ENCODE assay signal across 23 mouse cellular contexts in the genomic region with DNA sequence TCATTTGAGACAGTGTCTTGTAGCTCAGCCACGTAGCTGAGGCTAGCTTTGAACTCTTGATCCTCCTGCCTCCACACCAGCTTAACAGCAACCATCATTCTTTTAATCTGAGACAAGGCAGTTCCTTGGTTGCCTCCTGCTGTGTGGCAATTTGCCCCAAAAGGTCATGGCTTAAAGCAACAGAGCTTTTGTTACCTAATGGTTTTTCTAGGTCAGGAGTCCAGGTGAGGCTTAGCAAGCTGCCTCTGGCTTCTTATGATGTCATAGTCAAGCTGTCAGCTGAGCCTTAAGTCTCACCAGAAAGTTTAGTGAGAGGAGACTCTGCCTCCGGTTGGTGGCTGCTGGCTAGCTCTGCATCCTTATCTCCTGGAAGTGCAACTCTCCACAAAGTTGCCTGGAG. TPM values are rescaled to one million over a fixed set of nuclear protein-coding genes. Genes with fewer than 3 reads are reported as not detected.
A peak's percentile ranks its signal among the peaks of the same experiment; 100 is the strongest.
DNase-seq lines count a peak whose midpoint lies in the region; TF ChIP-seq lines count a peak whose summit lies in the region.
"Had no signal": no experiment of that assay in that cellular context is flagged by ENCODE, and none has a peak within 500 bp of the region (broad histone marks: within the 10 kb centered on the region; RNA-seq: fewer than 3 reads in every experiment).

No protein-coding gene starts in this region.

- peak; percentile 75 for DNase-seq in kidney, adult 11 months
- no peak for DNase-seq in kidney, postnatal 10 days
- no peak for DNase-seq in testis, postnatal 14 days (ENCODE audit: low spot score)
- DNase-seq in fat pad, adult 2 months (ENCODE audit: extremely low read depth, low read depth, low spot score): peak; percentile 78
- no peak for DNase-seq in lung, postnatal 25 days (ENCODE audit: low spot score)
- DNase-seq in left cerebral cortex, adult 8-10 months (ENCODE audit: low spot score in 2 of 2): no peak
- DNase-seq in urinary bladder, postnatal 10 days (ENCODE audit: low spot score): no peak
- DNase-seq: B cell, adult 2 months; cerebellum, adult 9-10 months; heart, postnatal 4 days; layer of hippocampus, adult 9-11 months; lung, adult 2 months; lung, postnatal 36 days had no signal

- H3K4me3 ChIP-seq in testis, adult 2 months (ENCODE audit: control insufficient read depth, low read depth, low read length): peak overlapping the region; percentile 79
- H3K4me3 ChIP-seq: embryonic facial prominence, embryonic 12.5 days; erythroblast, embryonic 14.5 days; forebrain, embryonic 15.5 days; hindbrain, embryonic 15.5 days; left cerebral cortex, adult 2 months; limb, embryonic 10.5 days; midbrain, embryonic 15.5 days; myocyte; stomach, embryonic 15.5 days had no signal

- no peak overlapping the region for H3K27ac ChIP-seq in testis, adult 2 months (ENCODE audit: control insufficient read depth, insufficient read depth, low read depth, low read length)
- H3K27ac ChIP-seq: embryonic facial prominence, embryonic 12.5 days; forebrain, embryonic 15.5 days; hindbrain, embryonic 15.5 days; left cerebral cortex, adult 2 months; limb, embryonic 10.5 days; midbrain, embryonic 15.5 days; stomach, embryonic 15.5 days had no signal

- no peaks in the 10 kb centered on the region for H3K4me1 ChIP-seq in testis, adult 2 months (ENCODE audit: control insufficient read depth, insufficient read depth, low read length)
- H3K4me1 ChIP-seq: embryonic facial prominence, embryonic 12.5 days; forebrain, embryonic 15.5 days; hindbrain, embryonic 15.5 days; midbrain, embryonic 15.5 days; stomach, embryonic 15.5 days had no signal

- H3K36me3 ChIP-seq in testis, adult 2 months (ENCODE audit: control insufficient read depth, insufficient read depth, low read length): no peaks in the 10 kb centered on the region
- H3K36me3 ChIP-seq: embryonic facial prominence, embryonic 12.5 days; forebrain, embryonic 15.5 days; hindbrain, embryonic 15.5 days; limb, embryonic 10.5 days; midbrain, embryonic 15.5 days; stomach, embryonic 15.5 days had no signal

- no peak for TF ChIP-seq CTCF in testis, adult 2 months (IDR thresholded peaks at IDR 0.05; ENCODE audit: control insufficient read depth, insufficient read depth, insufficient replicate concordance, low read depth, low read length)

- no peaks in the 10 kb centered on the region for H3K27me3 ChIP-seq in testis, adult 2 months (ENCODE audit: control insufficient read depth, insufficient read depth, low read length)
- H3K27me3 ChIP-seq: embryonic facial prominence, embryonic 12.5 days; forebrain, embryonic 15.5 days; hindbrain, embryonic 15.5 days; midbrain, embryonic 15.5 days; stomach, embryonic 15.5 days had no signal

- TF ChIP-seq POLR2A in testis, adult 2 months (IDR thresholded peaks at IDR 0.05; ENCODE audit: control insufficient read depth, low read depth, low read length): peak; percentile 35; the same call in 1 of the 2 replicates

RNA-seq across cellular contexts. Expression of gene Akap1, which starts 41.2 kb away (rescaled TPM):
- 535 and 558 TPM in 2 replicates for polyA plus RNA-seq in testis, adult 2 months (2012; rRNA removed)
- total RNA-seq in left cerebral cortex, adult 8-10 months (2022): 10 to 100 TPM; 41.6 to 46.5 (median 43.0) TPM

RNA-seq across cellular contexts. Expression of gene Scpep1, which starts 49.6 kb away (rescaled TPM):
- polyA plus RNA-seq in testis, adult 2 months (2012; rRNA removed): 15.6 and 16.4 TPM in 2 replicates
- 10 to 100 TPM; 18.7 to 25.9 (median 22.0) TPM for total RNA-seq in left cerebral cortex, adult 8-10 months (2022)

Comparison
In these comparisons a context has a peak if more than half of its experiments do, and no peak if none do; other contexts are left out.
1. DNase-seq: peak in kidney, adult 11 months (single experiment) and fat pad, adult 2 months (single experiment); none in kidney, postnatal 10 days (single experiment), testis, postnatal 14 days (single experiment), lung, postnatal 25 days (single experiment), left cerebral cortex, adult 8-10 months (0 of 2) and urinary bladder, postnatal 10 days (single experiment).